In genomic region chr3:122140589-122141400, GRCm38 (mm10) we compare ENCODE assay signal across 9 mouse cellular contexts.
DNase-seq lines count a peak whose midpoint lies in the region; ATAC-seq and TF ChIP-seq lines count a peak whose summit lies in the region.
"Had no signal": no experiment of that assay in that cellular context is flagged by ENCODE, and none has a peak within 500 bp of the region (broad histone marks: within the 10 kb centered on the region; RNA-seq: fewer than 3 reads in every experiment).

No protein-coding gene starts in this region.

- peak; percentile 22; the same call in 1 of the 2 replicates for TF ChIP-seq CTCF in G1E (IDR thresholded peaks at IDR 0.05; ENCODE audit: low read depth, low read length)

- H3K4me1 ChIP-seq in G1E (ENCODE audit: insufficient read depth, low read depth, low read length) = no peaks in the 10 kb centered on the region
- no peaks in the 10 kb centered on the region for H3K4me1 ChIP-seq in limb, embryonic 11.5 days (ENCODE audit: control insufficient read depth, insufficient read depth, low read length)
- H3K4me1 ChIP-seq: embryonic facial prominence, embryonic 15.5 days had no signal

- H3K9ac ChIP-seq in limb, embryonic 11.5 days (ENCODE audit: low read length) = no peak overlapping the region
- H3K9ac ChIP-seq: embryonic facial prominence, embryonic 15.5 days had no signal

- ATAC-seq in G1E (ENCODE audit: extremely low read depth, insufficient number of reproducible peaks, low FRiP score, poor library complexity, severe bottlenecking) = no peak; the same call in 1 of the 2 replicates
- ATAC-seq in limb, embryonic 11.5 days (ENCODE audit: insufficient number of reproducible peaks, low FRiP score, low TSS enrichment, low read depth) = no peak

- WGBS in limb, embryonic 11.5 days = 71% methylated on average over 18 of the region's 18 CpGs

- DNase-seq in 3T3-L1 (ENCODE audit: low read depth, low spot score) = peak; percentile 76
- no peak for DNase-seq in G1E (ENCODE audit: low spot score)
- peak; percentile 31 for DNase-seq in cerebellum, adult 9-11 months
- DNase-seq in gastrocnemius, adult 8-10 months (ENCODE audit: low spot score in 2 of 2) = peak; percentile 41 to 49
- peak; percentile 45 for DNase-seq in kidney, adult 11 months
- DNase-seq in limb, embryonic 11.5 days (ENCODE audit: low spot score) = peak; percentile 74
- peak; percentile 54 for DNase-seq in naive thymus-derived CD4-positive, alpha-beta T cell, adult 2 months (ENCODE audit: low read depth)
- DNase-seq in spleen, postnatal 36 days (ENCODE audit: low spot score in 2 of 2) = no peak

- no peaks in the 10 kb centered on the region for H3K36me3 ChIP-seq in G1E (replicated peaks)
- no peaks in the 10 kb centered on the region for H3K36me3 ChIP-seq in limb, embryonic 11.5 days (ENCODE audit: control insufficient read depth, insufficient read depth, low read length)
- H3K36me3 ChIP-seq: embryonic facial prominence, embryonic 15.5 days had no signal

- H3K4me3 ChIP-seq in G1E (ENCODE audit: low read depth, low read length) = no peak overlapping the region
- H3K4me3 ChIP-seq in limb, embryonic 11.5 days (ENCODE audit: low read depth, low read length) = no peak overlapping the region
- H3K4me3 ChIP-seq: embryonic facial prominence, embryonic 15.5 days had no signal

- H3K27me3 ChIP-seq in G1E (ENCODE audit: insufficient read depth, low read length) = no peaks in the 10 kb centered on the region
- no peaks in the 10 kb centered on the region for H3K27me3 ChIP-seq in limb, embryonic 11.5 days (ENCODE audit: control insufficient read depth, insufficient read depth, low read length)
- H3K27me3 ChIP-seq: embryonic facial prominence, embryonic 15.5 days had no signal

- H3K4me2 ChIP-seq in limb, embryonic 11.5 days (ENCODE audit: low read depth, severe bottlenecking) = no peak overlapping the region
- H3K4me2 ChIP-seq: embryonic facial prominence, embryonic 15.5 days had no signal

- H3K9me3 ChIP-seq in G1E (replicated peaks) = no peaks in the 10 kb centered on the region
- no peaks in the 10 kb centered on the region for H3K9me3 ChIP-seq in limb, embryonic 11.5 days (ENCODE audit: control insufficient read depth, low read length)
- H3K9me3 ChIP-seq: embryonic facial prominence, embryonic 15.5 days had no signal

- H3K27ac ChIP-seq in limb, embryonic 11.5 days (replicated peaks; ENCODE audit: low read depth, low read length) = no peak overlapping the region
- H3K27ac ChIP-seq: embryonic facial prominence, embryonic 15.5 days had no signal

Comparison
In these comparisons a context has a peak if more than half of its experiments do, and no peak if none do; other contexts are left out.
1. DNase-seq: peak in 3T3-L1 (single experiment), cerebellum, adult 9-11 months (single experiment), gastrocnemius, adult 8-10 months (2 of 2), kidney, adult 11 months (single experiment), limb, embryonic 11.5 days (single experiment) and naive thymus-derived CD4-positive, alpha-beta T cell, adult 2 months (single experiment); none in G1E (single experiment) and spleen, postnatal 36 days (0 of 2).